Mouse (Mus musculus): Measurements from ENCODE around the gene Hnrnpa3.
"Not testable (repeated sequence)": the region's sequence is repeated elsewhere in the genome, so short reads cannot be mapped to it uniquely, and the experiment has no call there.

Gene Hnrnpa3

DNA sequence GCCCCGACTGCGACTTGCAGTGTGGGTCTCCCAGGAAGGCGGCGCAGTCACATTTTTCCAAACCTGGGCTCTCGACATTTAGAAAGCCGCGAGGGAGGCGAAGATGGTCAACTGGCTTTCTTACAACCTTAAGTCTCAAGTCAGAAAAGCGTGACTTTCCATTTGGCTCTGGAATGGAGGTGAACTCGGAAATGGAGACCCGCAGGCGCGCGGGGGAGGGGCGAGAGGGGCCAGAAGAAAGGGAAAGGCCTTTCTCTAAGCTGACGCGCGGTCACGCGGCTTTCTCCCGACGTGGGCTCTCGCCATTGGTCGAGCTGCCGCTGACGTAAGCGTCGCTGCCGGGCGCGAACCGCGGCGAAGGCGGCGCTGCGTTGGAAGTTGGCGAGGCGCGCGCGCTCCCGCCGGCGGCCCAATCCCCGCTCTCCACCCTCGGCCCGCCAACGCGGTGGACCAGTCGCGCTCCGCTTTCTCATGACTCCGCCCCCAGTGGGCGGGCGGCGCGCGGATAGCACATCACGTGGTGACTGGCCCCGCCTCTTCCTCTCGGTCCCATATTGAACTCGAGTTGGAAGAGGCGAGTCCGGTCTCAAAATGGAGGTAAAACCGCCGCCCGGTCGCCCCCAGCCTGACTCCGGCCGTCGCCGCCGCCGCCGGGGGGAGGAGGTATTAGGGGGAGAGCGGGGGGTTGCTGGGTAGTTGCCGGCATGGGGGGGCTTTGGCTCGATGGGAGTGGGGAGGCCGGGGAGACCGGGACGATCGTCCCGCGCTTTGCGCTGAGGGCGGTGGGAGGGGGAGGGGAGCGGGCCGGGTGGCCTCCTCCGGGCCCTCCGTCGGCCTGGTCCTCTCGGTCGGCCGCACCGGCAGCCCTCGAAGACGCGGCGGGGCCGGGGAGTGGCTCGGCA lies at the start of gene Hnrnpa3:
Gene Hnrnpa3 (plus strand): TSS at position 535 of the 902 bp plus-strand sequence.
- DNase-seq, result peak; percentile 99

DNA sequence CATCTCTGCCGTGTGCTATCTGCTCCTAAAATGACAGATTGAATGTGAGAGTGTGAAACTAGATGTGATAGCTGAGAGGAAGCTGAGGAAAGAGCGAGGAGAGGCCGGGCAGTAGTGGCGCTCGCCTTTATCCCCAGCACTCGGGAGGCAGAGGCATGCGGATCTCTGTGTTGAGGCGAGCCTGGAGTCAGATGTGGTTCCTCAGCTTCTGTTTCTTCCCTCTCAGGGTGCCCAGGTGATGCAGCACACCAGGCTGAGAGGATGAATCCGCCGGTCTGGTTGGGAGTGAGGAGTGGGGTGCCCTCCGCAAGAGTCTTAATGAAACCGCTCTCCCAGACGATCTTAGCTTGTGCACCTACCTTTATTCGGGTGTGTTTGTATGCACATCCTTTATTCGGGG lies 49.1 kb upstream of the Hnrnpa3 start:
- no peak for DNase-seq

DNA sequence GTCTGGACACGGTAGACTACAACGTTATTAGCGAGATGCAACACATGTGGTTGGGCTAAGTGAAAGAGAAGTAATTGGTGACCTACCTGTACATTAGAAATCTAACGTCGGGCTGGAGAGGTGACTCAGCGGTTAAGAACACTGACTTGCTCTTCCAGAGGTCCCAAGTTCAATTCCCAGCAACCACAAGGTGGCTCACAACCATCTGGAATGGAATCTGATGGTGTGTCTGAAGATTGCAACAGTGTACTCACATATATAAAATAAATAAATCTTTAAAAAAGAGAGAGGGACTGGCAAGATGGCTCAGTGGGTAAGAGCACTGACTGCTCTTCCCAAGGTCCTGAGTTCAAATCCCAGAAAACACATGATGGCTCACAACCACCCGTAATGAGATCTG lies 48.5 kb upstream of the Hnrnpa3 start:
- DNase-seq, result not testable (repeated sequence)

DNA sequence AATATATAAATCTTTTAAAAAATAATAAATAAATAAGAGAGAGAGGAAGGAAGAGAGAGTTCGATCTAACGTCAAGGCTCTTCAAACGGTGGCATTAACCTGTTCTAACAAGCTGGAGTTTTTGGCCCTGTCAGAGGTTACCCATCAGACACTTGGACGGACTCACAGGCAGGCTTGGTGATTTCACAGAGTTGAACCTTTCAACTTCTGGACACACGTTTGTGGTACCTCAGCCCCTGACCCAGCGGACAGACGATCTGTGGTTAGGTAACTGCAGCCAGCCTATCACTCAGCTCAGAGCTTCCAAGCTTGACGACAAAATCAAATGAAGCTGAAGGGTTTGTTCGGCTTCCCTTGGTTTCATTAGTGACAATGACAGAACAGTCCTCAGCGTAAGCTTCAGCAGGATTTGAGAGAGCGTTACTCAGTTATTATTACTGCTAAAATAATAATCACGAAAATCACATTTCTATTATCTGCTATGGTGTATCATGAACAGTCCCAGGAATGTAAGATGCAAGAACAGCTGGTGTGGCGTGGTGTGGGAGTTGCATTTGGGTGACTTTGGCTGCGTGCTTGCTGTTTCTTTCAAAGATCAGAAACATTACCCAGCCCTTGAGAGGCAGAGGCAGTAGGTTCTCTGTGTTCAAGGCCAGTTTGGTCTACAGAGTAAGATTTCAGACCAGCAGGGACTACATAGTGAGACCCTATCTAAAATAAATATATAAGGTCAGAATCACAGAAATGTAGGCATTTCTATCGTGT lies 47.8 kb upstream of the Hnrnpa3 start:
- DNase-seq, result no peak

DNA sequence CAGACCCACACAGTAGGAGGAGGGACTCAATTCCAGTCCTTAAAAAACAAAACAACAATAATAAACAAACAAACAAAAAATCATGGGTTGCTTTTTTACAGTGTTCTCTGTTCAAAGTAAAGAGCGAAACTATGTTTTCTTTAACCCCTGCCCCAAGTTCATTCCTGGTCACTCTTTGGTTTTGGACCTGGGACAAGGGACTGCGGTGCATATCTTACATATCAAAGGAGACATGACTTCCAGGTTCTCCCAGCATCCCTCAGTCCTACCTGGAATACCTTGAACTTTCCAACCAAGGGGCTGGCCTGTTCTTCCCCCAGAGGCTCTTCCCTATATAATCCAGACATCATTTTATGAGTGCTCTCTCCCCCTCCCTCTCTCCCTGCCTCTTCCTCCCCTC lies 47.1 kb upstream of the Hnrnpa3 start:
- no peak for DNase-seq

- DNase-seq, result peak; percentile 90
Observed at GRCm38 (mm10) chr2:75612981-75613567, 46.0 kb upstream of the Hnrnpa3 start.

GRCm38 (mm10) chr2:75614577-75614976 lies 44.5 kb upstream of the Hnrnpa3 start:
- no peak for DNase-seq

- DNase-seq, result no peak
Observed at GRCm38 (mm10) chr2:75616911-75617310, 42.1 kb upstream of the Hnrnpa3 start.

DNA sequence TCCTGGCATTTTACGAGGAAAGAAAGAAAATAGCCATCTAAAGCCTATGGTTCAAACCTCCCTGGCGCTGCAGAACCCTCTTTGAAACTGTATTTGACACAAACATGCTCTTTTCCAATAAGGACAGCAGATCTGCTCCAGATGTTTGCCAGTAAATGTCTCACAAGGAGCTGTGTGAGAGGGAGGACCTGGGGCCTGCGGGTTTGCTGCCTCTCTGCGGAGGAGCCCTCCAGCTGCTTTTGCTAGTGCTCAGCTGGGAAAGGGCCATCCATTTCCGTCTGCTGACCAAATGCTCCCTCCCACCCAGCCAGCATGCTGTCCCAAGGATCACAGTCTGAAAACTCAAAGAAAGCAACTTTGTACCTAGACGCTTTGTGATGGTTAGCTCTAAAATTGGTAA lies 40.3 kb upstream of the Hnrnpa3 start:
- no peak for DNase-seq

GRCm38 (mm10) chr2:75621873-75622654 lies 37.0 kb upstream of the Hnrnpa3 start:
- DNase-seq, result no peak

GRCm38 (mm10) chr2:75625086-75625485 lies 34.0 kb upstream of the Hnrnpa3 start:
- no peak for DNase-seq

- DNase-seq, result no peak
Observed at GRCm38 (mm10) chr2:75626597-75627440, 32.2 kb upstream of the Hnrnpa3 start.

- no peak for DNase-seq
Observed at GRCm38 (mm10) chr2:75628487-75628886, 30.6 kb upstream of the Hnrnpa3 start.

DNA sequence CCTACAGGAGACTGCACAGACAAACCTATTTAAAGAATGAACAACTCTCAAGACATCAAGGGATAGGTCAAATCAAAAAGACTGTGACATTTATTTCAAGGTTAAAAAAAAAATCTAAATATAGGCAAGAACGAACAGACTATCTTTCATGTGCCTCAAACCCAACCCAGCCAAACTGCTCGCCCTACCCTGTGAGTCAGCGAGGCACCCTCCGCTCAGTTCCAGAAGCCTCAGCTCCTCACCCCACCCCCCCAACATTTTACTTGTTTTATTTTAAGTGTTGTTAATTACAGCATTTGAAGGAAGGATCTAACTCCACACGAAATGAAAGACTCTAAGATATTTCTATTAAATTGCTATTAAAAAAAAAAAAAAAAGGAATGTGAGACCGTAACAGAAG lies 27.6 kb upstream of the Hnrnpa3 start:
- no peak for DNase-seq

DNA sequence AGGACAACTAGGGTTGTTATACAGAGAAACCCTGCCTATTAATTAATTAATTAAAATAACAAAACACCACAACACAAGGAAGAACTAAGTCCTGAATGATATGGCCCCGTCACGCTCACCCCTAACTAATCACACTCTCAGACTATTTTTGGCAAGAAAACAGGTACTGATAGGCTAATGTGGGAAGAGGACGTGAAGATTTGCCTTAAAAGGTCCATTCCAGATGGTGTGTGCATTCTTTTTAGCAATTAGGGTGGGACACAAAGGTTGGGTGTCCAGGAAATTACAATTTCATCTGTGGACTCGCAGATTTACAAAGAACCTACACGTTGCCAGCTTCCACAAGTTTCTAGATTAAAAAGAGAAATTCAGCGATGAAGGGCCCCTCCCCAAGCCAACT lies 27.0 kb upstream of the Hnrnpa3 start:
- no peak for DNase-seq

GRCm38 (mm10) chr2:75632721-75633181 lies 26.3 kb upstream of the Hnrnpa3 start:
- peak; percentile 53 for DNase-seq

DNA sequence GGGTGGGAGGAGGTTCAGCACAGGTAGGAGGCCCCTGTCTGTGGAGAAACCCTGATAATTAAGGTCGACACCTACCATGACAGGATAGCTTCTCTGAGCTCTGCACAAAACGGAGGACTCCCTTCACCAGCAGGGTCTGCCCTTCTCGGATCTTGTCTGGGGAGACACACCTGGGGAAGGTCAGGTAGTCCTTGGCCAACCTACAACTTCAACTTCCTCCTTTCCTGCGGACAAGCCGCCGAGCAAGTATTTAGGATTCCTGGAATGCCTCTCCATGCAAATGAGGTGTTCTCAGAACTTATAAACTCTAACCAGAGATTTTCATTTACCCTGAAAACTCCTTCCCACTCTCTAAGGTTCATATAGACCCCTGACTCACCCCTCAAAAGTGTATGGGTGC lies 25.7 kb upstream of the Hnrnpa3 start:
- peak; percentile 71 for DNase-seq

- DNase-seq, result peak; percentile 64
Observed at GRCm38 (mm10) chr2:75633784-75634183, 25.3 kb upstream of the Hnrnpa3 start.

- DNase-seq, result not testable (repeated sequence)
Observed at GRCm38 (mm10) chr2:75634431-75634830, 24.6 kb upstream of the Hnrnpa3 start.

- DNase-seq, result peak; percentile 87
Observed at GRCm38 (mm10) chr2:75636261-75637054, 22.6 kb upstream of the Hnrnpa3 start.

GRCm38 (mm10) chr2:75637055-75637304 lies 22.1 kb upstream of the Hnrnpa3 start:
- not testable (repeated sequence) for DNase-seq

All from kidney, adult 9 months (tissue).